Mouse (Mus musculus) liver, embryonic 13.5 days (tissue): ENCODE data around the gene Wfdc17. TPM values are rescaled to one million over a fixed set of nuclear protein-coding genes. Genes with fewer than 3 reads are reported as not detected.

Experiments used
- polyA plus RNA-seq: library from polyadenylated mRNA; unstranded; fragments of >200 nt; fragmentation: Nextera tagmentation; extraction: Ambion mirVana; gene quantifications from 2 replicates; pipeline ENCODE4 v1.2.1, GENCODE M21; 2015

Gene Wfdc17
- polyA plus RNA-seq, 1 experiment from 2014 or later, result 8.0 TPM

Other genes starting within 250 kb of the Wfdc17 start
- 0.47 and 0.50 TPM in 2 replicates for gene Mmp28, start 240.9 kb upstream of the Wfdc17 start, polyA plus RNA-seq
- 4.7 and 5.4 TPM in 2 replicates for gene Taf15, start 230.9 kb upstream of the Wfdc17 start, polyA plus RNA-seq
- not detected in 2 replicates for gene Heatr9, start 181.8 kb upstream of the Wfdc17 start, polyA plus RNA-seq
- 0.21 and 0.30 TPM in 2 replicates for gene Ccl5, start 173.5 kb upstream of the Wfdc17 start, polyA plus RNA-seq
- gene Ccl9, start 125.4 kb upstream of the Wfdc17 start, polyA plus RNA-seq, result 16.5 and 16.8 TPM in 2 replicates
- 8.5 and 8.8 TPM in 2 replicates for gene Ccl6, start 110.9 kb upstream of the Wfdc17 start, polyA plus RNA-seq
- gene Rpl9-ps1, start 58.4 kb upstream of the Wfdc17 start, polyA plus RNA-seq, result not detected in 2 replicates
- gene Ccl3, start 54.6 kb upstream of the Wfdc17 start, polyA plus RNA-seq, result 0.79 and 0.92 TPM in 2 replicates
- gene Ccl4, start 41.4 kb upstream of the Wfdc17 start, polyA plus RNA-seq, result 0.46 and 0.74 TPM in 2 replicates
- not detected in 2 replicates for gene Wfdc18, start 5.0 kb downstream of the Wfdc17 start, polyA plus RNA-seq
- 4.0 and 6.1 TPM in 2 replicates for gene Wfdc21, start 42.9 kb downstream of the Wfdc17 start, polyA plus RNA-seq
- gene Heatr6, start 49.7 kb downstream of the Wfdc17 start, polyA plus RNA-seq, result 7.8 and 8.2 TPM in 2 replicates
- 1.0 and 2.0 TPM in 2 replicates for gene Hnf1b, start 146.1 kb downstream of the Wfdc17 start, polyA plus RNA-seq
- gene Ddx52, start 238.1 kb downstream of the Wfdc17 start, polyA plus RNA-seq, result 21.5 and 26.4 TPM in 2 replicates